Mouse (Mus musculus) frontal cortex, postnatal 10 days (tissue): ENCODE results near the gene Snx30.

Experiments used
- DNase-seq, 2 experiments: peaks; one replicate each; pipeline ENCODE4 v3.0.0; 2022; ENCODE audit warnings: low spot score in 2 of 2, mixed read lengths in 1 of 2

The Snx30 gene

DNA sequence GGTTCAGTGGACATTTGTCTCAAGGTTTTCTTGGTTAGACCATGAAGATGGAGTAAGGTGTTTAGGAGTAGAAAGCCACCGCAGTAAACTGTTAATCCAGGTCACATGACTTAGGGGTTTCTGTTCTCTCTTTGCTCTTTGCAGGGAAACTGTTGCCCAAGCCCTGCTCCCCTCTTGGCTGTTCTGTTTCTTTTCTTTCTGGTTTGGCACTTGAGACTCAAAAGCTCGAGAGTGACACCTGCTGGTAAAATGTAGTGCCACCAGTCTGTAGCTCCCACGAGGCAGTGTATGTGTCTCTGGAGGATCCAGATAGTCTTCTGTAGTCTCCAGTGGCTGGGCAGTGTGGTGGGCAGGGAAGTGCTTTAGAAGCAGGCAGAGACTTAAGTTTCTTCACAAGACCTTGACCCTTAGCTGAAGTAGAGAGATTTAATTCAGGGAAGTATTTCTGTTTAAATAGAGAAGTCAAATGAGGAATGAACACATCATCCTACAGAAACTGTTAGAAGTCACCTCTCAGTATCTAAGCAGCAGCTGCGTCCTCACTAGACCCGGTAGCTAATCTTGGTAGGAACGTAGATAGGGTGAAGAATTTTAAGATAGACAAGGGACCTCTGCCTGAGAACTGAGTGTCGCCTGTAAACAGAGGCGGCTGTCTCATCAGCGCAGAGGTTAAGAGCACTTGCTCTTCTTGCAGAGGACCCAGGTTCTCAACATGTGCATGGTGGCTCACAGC, 65.4 kb downstream of the Snx30 start:
- peak; percentile 64 to 81 for DNase-seq

DNA sequence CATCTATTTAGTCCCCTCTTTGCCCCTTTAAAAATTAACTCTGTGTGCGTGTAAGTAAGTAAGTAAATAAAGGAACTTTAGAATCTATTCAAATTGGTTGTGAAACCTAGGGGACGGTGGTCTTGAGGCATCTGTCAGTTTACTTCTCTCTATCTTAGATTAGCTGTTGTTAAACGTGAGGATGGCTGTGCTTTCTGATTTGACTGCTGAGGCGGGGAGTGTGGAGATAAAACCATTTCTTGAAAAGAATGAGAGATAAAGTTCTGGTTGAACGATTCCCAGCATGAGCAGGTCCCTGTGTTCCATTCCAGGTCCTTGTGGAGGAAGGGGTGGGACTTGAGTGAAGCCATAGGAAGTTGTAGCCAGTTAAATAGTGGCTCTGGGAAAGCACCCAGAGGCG, 67.6 kb downstream of the Snx30 start:
- DNase-seq: no peak

DNA sequence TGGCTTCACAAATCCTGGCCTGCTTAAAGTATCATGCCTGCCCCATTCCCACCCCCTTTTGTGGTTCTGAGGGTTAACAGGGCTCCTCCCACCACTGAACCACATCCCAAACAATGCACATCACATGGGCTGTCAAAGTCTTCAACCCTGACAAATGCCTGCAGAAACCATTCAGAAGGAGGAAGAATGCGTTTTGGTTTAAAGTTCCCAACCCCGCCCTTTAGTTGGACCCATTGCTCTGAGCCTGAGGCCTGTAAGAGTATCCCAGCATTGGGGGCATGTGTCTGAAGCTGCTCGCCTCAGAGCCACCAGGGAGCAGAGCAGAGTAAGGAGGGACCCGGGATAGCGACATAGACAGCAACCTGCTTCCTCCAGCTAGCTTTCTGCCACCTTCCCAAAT, 68.2 kb downstream of the Snx30 start:
- no peak for DNase-seq

DNA sequence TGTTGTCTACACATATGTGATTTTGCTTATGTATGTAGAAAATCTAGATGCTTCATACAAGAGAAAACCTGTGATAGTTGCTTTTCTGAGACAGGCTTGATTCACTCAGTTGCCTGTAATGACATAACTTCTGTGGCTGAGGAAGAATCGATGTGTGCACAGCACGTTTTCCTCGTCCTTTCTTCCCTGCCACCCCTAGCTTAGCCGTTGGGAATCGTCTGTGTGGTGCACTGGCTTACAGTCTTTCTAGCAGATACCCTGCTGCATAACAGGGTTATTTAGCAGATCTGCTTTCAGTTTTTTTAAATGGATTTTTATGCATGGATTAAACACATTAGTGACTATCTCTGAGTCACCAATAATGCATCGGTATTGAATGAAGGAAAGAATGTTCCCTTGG, 70.9 kb downstream of the Snx30 start:
- no peak for DNase-seq

DNA sequence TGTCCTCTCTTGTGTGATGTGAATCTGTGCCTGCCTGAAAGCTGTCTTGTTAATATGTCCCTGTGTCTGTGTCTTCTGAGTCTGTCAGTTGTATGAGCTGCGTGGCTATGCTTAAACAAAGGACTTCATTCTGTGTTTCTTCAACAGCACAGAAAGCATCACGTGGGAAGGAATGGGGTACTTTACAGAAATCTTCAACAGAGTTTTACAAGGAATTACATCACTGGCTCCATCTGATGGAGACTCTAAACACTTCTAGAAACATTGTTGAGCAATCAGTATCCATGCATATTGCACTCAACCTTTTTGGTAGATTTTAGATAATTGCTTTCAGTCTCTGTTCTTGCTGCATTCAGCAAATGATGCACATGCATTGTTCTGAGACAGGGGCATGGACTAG, 71.4 kb downstream of the Snx30 start:
- no peak for DNase-seq

DNA sequence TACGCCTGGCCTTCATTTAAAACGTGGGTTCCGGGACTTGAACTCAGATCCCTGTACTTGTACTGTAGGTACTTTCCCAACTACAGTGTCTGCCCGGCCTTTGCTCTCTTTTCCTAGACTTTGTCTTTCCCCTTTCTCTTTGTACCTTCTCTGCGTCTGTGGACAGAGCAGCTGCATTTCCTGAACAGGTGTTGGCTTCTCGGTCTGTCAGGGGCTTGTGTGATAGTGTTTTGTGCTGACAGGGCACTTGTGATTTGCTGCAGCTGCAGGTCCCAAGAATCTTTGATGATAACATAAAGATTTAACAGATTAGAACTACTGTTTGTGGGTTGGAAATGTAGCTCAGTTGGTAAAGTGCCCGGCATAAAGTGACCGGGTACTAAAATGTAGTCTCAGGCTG, 73.0 kb downstream of the Snx30 start:
- no peak for DNase-seq

DNA sequence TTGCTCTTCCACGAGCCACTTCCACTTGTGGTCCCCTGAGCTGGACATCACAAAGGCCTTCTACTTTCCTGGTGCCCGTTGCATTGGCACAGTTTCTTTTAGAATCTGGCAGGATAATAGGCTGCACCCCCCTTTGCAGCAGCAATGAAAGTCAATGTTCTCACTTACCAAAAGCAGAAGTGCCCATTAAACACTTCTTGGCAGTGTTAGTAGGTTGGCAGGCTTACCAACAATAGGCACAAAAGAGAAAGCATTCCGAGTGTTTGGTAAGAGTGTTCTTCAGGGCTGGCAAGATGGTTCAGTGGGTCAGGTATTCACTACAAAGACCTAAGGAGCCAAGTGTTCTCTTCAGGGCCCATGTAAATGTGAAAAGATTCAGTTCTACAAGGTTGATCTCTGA, 73.8 kb downstream of the Snx30 start:
- no peak for DNase-seq

DNA sequence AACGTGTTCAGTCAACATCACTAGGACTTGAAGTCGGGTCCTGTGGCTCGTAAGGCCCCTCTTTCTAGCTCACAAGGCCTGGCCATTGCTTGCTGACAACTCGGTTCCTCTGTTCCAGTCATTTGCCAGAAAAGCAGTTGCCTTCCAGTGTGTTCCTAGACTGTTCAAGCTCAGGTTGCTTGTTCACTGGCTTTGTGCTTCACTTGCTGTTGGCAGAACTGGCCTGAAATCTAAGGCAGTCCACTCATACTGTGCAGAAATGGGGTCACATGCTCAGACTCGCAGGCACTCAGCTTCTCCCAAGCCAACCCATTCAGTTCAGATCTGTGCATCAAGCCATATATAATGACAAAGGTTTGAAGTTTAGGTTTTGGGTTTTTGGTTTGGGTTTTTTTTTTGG, 75.1 kb downstream of the Snx30 start:
- DNase-seq: no peak

DNA sequence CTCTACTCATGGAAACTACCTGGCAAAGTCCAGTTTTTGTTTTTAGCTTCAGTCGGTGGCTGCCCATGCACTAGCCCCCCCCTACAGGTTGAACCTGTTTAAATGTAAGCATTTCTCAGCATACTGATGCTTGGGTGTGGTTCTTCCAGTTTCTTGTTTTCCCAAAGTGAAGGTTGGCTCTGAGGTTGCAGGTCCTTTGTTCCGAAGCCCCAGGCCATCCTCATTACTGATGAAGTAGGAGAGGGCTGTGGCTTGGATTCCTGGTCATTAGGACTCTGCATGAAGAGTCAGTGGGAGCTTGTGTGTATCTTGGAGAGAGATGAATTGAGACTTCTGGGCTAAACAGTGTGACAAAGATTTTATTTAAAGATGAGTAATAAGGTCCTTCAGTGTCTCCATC, 75.6 kb downstream of the Snx30 start:
- no peak for DNase-seq

DNA sequence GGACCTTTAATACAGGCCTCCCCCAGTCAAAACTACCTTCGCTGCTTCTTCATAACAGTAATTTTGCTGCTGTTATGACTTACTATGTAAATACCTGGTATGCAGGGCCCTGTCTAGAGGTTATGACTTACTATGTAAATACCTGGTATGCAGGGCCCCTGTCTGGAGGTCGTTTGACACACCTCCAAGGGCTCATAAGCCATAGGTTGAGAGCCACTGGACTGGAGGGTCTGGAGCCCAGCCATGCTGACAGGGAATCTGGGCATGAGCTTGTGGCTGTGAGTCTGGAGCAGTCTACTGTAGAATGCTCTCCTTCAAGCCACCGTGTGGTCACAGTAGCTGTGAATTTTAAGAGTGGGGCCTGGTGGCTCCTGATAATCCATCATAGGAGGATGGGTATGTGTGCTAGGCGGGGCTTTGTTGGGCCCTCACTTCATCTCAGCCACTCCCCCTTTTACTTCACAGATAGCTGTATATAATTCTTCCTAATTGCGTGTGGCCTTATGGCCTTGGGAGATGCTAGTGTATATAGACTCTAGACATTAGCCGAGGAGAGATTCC, 78.6 kb downstream of the Snx30 start:
- DNase-seq: no peak

DNA sequence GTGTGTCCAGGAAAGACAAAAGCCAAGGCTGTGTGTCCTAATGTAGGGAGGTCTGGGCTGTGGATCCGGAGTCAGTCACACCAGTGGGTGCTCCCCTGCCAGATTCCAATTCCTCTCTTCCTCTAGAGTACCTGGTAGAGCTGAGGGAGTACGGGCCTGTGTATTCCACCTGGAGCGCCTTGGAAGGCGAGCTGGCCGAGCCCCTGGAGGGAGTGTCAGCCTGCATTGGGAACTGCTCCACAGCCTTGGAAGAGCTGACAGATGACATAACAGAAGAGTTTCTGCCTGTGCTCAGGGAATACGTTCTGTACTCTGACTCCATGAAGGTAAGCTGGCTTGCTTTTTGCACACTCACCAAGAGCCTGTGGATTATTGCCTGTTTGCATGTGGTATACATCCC, 80.6 kb downstream of the Snx30 start:
- no peak for DNase-seq

DNA sequence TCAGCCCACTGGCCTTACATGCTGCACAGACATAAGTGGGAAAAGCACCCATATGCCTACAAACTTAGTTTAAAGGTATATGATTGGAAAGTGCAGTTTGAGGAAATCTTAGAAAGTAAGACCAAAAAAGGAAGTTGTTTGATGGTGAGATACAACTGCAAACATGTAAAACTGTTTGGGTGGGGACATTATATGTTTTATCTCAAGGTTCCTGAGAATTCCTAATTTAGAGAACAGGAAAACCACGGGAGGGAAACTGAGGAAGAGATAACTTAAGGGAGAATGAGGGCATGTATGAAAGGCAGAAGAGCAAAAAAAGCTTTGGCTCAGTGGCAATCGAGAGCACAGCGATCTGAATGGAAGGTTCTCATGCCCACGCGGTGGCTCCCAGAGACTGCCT, 81.4 kb downstream of the Snx30 start:
- DNase-seq: no peak

DNA sequence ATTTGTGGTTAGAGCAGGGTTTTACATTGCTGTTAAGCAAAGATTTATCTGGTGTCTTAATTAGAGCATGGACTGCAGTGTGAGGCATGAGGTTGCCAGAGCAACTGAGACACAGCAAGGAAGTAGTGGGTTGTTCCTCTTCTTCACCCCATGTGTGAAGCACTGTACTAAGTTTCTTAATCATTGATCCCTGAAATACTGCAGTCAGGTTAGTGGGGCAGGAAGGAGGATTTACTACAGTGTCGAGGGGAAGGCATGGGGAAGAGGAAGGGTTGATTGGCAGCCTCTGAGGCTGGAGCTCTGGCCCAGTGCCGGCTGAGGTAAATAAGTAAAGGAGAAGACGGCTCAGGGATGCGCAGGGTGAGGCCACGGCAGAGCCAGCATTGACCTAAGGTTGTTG, 82.4 kb downstream of the Snx30 start:
- DNase-seq: no peak

DNA sequence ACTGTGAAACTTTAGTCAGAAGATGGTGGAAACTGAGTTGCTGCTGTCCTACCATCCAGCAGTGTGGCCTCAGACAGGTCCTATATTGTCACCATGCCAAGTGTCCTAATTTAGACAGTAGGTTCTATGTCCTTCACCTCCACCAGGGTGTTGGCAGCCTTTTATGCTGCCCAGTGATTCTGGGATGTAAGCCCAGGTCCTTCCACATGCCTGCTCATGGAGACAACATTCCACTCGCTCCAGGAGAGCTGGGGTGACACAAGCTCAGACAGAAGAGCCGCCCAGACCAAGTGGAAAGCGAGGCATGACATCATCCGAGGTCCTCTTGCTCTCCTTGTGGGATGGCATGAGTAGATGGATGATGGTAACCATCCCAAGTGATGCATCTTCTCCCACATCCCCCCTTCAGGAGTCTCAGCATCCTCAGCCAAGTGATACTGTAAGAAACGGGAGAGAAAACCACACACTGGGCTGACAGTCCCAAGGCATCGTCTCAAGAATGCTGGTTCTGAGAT, 84.5 kb downstream of the Snx30 start:
- no peak for DNase-seq

DNA sequence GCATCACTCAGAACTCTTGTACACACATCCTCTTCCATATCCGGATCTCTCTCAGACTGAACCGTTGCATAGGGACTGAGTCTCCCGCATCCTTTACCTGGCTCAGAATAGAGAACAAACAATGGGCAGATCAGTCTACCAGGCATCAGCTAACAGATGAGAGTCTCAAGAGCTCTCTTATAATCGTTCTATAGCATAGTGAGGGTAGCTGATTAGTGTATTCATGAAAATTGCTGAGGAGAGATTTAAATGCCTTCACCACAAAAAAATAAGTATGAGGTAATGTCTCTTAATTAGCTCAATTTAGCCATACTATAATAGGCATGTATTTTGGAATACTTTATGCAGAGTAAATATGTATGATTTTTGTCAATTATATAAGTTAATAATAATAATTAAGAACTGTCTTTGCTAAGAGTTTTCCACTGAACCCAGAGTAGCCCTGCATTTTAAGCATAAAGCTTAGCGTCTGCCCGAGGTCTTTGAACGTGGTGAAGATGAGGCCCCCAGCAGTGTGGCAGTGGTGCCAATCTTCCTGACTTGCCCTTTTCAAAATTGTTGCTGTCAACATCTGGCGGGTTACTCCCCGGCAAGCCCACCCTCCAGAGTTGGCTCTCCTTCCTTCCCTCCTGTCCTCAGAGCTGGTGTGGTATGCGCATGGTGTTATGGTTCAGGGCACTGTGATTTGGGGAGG, 86.2 kb downstream of the Snx30 start:
- DNase-seq: no peak

DNA sequence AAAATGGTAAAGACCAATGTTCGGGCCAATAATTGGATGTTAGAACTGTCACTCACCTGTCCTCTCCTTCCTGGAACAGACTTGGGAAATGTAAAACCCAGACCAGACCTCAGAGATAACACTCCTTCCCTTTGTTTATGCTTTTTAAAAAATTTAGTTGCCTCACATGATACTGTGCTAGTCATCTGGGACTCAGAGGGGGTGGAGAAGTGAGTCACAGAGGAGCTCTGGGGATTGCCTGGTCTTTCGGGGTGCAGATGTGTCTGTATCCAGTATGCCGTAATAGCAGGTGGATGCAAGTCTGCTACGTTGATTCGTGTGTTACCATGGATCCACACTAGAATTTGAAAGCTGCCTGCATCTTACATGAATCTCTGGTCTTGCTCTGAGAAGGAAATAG, 87.1 kb downstream of the Snx30 start:
- no peak for DNase-seq

DNA sequence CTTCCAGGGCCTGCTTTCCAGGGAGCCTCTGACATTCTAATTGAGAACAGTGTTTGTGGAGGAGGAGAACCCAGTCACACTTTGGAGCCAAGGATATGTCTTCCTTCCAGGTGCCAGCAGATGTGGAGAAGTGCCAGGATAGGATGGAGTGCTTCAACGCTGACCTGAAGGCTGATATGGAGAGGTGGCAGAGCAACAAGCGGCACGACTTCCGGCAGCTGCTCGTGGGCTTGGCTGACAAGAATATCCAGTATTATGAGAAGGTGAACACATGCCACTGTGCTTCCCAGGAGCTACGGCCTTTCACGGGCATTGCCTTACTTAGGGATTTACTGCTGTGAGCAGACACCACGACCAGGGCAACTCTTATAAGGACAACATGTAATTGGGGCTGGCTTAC, 88.8 kb downstream of the Snx30 start:
- DNase-seq: no peak

DNA sequence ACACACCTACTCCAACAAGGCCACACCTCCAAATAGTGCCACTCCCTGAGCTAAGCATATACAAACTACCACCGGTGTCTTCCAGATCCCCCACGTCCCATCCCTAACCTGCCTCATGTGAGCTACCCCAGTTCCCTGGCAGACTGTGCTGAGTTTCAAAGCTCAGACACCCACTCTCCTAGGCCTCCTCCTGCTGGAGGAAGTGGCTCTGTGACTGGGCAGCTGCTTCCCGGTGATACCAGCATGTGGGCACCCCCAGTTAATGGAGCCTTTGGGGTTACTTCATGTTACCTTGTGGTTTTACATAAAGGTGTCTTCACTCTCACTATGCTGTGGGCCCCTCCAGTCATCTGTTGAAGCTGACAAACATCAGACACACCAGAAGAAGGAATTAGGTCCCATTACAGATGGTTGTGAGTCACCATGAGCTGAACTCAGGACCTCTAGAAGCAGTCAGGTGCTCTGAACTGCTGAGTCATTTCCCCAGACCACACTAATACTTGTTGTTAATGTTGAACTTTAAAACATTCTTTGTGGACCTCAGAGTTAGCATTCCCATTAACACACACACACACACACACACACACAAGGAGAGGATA, 89.4 kb downstream of the Snx30 start:
- DNase-seq: no peak

DNA sequence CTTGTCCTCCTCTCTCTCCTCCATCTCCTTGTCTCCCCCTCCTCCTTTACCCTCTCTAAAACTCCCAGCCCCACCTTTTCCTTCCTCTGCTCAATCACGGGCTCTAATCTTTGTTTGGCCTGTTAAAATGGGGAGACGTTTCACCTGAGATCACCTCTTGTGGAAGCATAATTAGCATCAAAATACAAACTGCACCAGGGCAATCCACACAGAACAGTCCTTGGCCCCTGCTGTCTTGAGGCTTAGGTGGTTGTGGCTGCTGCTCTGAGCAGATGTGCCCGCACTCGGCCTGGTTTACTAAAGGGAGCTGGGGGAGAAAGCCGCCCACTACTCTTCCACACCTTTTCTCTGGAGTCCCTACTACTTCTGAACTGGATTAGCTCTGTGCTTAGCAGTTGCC, 90.4 kb downstream of the Snx30 start:
- DNase-seq: no peak

DNA sequence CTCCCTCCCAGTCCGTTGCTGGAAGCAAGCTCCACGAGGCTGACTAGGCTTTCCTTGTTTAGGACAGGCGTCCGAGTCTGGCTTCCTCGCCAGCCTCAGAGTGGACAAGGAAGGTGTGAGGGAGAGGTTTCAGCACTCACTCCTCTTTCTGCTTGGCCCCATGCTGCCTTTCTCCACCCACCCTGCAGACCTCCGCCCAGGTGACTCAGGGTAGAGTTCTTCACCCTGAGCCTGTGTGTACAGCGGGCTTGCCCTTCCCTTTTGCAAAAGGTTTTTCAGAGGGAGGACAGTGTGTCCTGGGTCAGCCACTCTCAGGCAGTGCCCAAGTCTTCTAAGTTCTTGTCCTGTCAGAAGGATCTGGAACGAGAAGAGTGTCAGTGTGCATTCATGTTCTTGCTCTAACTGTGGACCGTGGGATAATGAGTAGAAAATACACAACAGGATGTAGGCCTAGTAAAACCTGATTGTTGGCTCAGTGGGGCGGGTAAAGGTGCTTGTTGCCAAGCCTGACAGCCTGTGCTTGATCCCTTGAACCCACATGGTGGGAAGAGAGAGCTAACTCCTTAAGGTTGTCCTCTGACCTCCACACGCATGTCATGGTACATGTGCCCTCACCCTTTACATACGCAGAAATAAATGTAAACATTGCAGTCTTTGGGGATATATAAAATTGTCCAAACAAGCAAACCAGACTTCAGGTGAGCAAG, 92.3 kb downstream of the Snx30 start:
- no peak for DNase-seq

DNA sequence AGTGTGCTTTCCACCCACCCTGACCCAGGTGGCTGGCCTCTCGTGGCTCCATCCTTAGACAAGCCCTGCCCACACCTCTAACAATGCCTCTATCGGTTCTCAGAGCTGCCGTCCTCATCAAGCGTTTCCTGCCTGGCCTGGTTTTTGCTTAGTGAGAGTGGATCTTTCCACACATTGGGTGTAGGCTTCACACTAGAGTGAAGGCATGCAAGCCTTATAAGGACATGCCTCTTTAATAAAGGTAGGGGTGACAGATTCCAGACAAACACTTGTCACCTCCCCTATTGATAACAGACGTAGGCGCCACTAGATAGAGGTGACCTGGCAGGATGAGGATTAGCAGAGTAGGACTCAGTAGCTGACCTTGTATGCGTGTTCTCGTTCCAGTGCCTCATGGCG, 92.9 kb downstream of the Snx30 start:
- DNase-seq: no peak

DNA sequence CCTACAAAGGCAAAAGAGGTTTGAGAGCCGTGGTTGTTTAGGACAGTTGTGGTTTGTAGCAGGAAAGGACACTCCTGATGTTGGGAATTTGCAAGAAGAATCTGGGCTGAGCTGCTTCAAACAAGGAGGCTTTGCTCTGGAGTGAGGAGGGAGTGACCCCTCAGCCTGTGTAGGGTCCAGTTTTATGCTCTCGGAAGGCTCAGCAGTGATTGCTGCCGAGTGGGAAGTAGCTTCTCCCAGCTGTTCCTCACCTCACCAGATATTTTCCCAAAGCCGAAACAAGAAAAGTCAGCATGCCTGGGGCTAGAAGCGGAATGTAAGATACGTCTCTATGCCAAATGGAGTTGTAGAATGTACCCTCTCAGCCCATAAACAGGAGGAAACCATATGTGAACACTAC, 96.2 kb downstream of the Snx30 start:
- DNase-seq: no peak
